In the genomic region with DNA sequence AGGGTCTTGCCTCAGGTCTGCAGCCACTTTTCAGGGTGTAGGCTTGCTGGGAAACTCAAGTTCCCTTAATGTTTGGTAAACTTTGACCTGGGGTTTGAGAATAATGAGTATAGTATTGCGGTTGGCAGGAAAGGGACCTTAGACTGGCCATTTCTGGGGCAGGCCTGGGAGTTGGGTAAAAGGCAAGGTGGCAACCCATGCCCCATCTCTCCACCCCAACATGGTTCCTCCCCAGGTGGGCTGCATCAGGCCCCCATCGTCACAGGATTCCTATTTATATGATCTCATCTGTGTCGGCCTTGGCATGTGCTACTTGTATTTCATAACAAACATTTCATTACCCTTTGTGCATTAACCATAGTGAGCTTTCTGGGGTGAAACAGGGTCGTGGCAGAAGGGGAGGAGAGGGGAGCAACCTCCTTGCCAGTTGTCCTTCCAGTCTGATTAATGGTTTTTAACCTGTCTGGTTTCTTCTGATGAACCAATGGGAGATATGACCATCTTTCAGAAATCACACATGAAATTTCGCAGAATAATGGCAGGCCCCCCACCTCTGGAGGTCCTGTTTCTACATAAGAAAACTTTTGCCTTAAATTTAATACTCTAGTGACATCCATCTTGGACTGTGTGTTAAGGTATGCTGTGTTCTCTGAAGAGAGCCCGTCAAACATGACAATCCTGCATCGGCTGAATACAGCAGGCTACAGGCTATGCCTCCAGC, we compare ENCODE assay signal across 8 mouse cellular contexts. TPM values are rescaled to one million over a fixed set of nuclear protein-coding genes. Genes with fewer than 3 reads are reported as not detected.
DNase-seq lines count a peak whose midpoint lies in the region; ATAC-seq and TF ChIP-seq lines count a peak whose summit lies in the region.

No protein-coding gene starts in this region.

- H3K4me2 ChIP-seq in heart, embryonic 13.5 days, result peak overlapping the region; percentile 72
- H3K4me2 ChIP-seq in limb, embryonic 13.5 days (replicated peaks), result peak overlapping the region; percentile 75
- H3K4me2 ChIP-seq in neural tube, embryonic 15.5 days, result peak overlapping the region; percentile 87

- peaks cover 22% of the 10 kb centered on the region for H3K4me1 ChIP-seq in liver, adult 2 months (ENCODE audit: control insufficient read depth, insufficient read depth, low read length)
- peaks cover 70% of the 10 kb centered on the region for H3K4me1 ChIP-seq in heart, embryonic 13.5 days
- peaks cover 73% of the 10 kb centered on the region for H3K4me1 ChIP-seq in limb, embryonic 13.5 days
- peaks cover 64% of the 10 kb centered on the region for H3K4me1 ChIP-seq in neural tube, embryonic 15.5 days

- peaks cover 3% of the 10 kb centered on the region; the same call in 1 of the 2 replicates for H3K36me3 ChIP-seq in liver, adult 2 months (ENCODE audit: control insufficient read depth, insufficient read depth, low read length)
- peaks cover 15% of the 10 kb centered on the region for H3K36me3 ChIP-seq in heart, embryonic 13.5 days
- no peaks in the 10 kb centered on the region for H3K36me3 ChIP-seq in limb, embryonic 13.5 days
- H3K36me3 ChIP-seq in neural tube, embryonic 15.5 days, result no peaks in the 10 kb centered on the region

- peak overlapping the region; percentile 69 for H3K9ac ChIP-seq in liver, adult 2 months (ENCODE audit: low read depth, low read length)
- peak overlapping the region; percentile 92 for H3K9ac ChIP-seq in heart, embryonic 13.5 days
- H3K9ac ChIP-seq in limb, embryonic 13.5 days, result peak overlapping the region; percentile 92
- H3K9ac ChIP-seq in neural tube, embryonic 15.5 days (replicated peaks), result 0 out of 2 replicates have a peak overlapping the region, but pooled peaks have one; percentile 29

- intact Hi-C loops in left cerebral cortex, postnatal 4 days (cut with DNase I), result no loop called here

- peak; percentile 63 for DNase-seq in liver, adult 2 months (ENCODE audit: extremely low read depth, low read depth, low spot score)
- DNase-seq in liver, result no peak
- no peak for DNase-seq in cerebellum, adult 8-10 months
- DNase-seq in left cerebral cortex, postnatal 4 days, result no peak
- no peak for DNase-seq in layer of hippocampus, postnatal 36 days

- no peak for ATAC-seq in heart, embryonic 13.5 days (ENCODE audit: extremely low read depth, insufficient number of reproducible peaks, low FRiP score, low TSS enrichment)
- no peak for ATAC-seq in limb, embryonic 13.5 days (ENCODE audit: low FRiP score, low read depth)
- ATAC-seq in neural tube, embryonic 15.5 days (ENCODE audit: low FRiP score), result no peak

- TF ChIP-seq CTCF in liver, adult 2 months (IDR thresholded peaks at IDR 0.05; ENCODE audit: low read depth, low read length), result no peak

- peak overlapping the region; percentile 95 for H3K27ac ChIP-seq in liver, adult 2 months (replicated peaks; ENCODE audit: insufficient read depth, low read depth, low read length)
- peak overlapping the region; percentile 98 for H3K27ac ChIP-seq in heart, embryonic 13.5 days (replicated peaks)
- peak overlapping the region; percentile 99 for H3K27ac ChIP-seq in limb, embryonic 13.5 days
- peak overlapping the region; percentile 88 for H3K27ac ChIP-seq in neural tube, embryonic 15.5 days (replicated peaks)

- no peaks in the 10 kb centered on the region for H3K9me3 ChIP-seq in heart, embryonic 13.5 days
- H3K9me3 ChIP-seq in limb, embryonic 13.5 days, result no peaks in the 10 kb centered on the region
- H3K9me3 ChIP-seq in neural tube, embryonic 15.5 days (replicated peaks), result no peaks in the 10 kb centered on the region

- no peaks in the 10 kb centered on the region for H3K27me3 ChIP-seq in liver, adult 2 months (ENCODE audit: control insufficient read depth, insufficient read depth, low read length)
- H3K27me3 ChIP-seq in heart, embryonic 13.5 days (replicated peaks), result peaks cover 9% of the 10 kb centered on the region
- H3K27me3 ChIP-seq in limb, embryonic 13.5 days, result no peaks in the 10 kb centered on the region
- H3K27me3 ChIP-seq in neural tube, embryonic 15.5 days (replicated peaks), result peaks cover 21% of the 10 kb centered on the region; the same call in 1 of the 2 replicates

- TF ChIP-seq POLR2A in liver, adult 2 months (IDR thresholded peaks at IDR 0.05; ENCODE audit: extremely low read depth, insufficient read depth, low read length), result 0 out of 2 replicates have a peak, but pooled peaks have one; percentile 16

- peaks cover 4% of the 10 kb centered on the region; the same call in 1 of the 2 replicates for H3K79me2 ChIP-seq in liver, adult 2 months (ENCODE audit: control insufficient read depth, insufficient read depth, low read length)

- peak overlapping the region; percentile 36 for H3K4me3 ChIP-seq in liver, adult 2 months (ENCODE audit: insufficient read depth, low read depth, low read length)
- peak overlapping the region; percentile 71 for H3K4me3 ChIP-seq in heart, embryonic 13.5 days
- peak overlapping the region; percentile 66 for H3K4me3 ChIP-seq in limb, embryonic 13.5 days
- peak overlapping the region; percentile 58 for H3K4me3 ChIP-seq in neural tube, embryonic 15.5 days (replicated peaks)

- WGBS in liver, adult 2 months, result 11% methylated on average over 7 of the region's 7 CpGs
- WGBS in heart, embryonic 13.5 days, result 35% methylated on average over 7 of the region's 7 CpGs
- WGBS in limb, embryonic 13.5 days, result 4% methylated on average over 7 of the region's 7 CpGs
- whole genome bisulfite sequencing in neural tube, embryonic 15.5 days, result 19% methylated on average over 7 of the region's 7 CpGs

RNA-seq across cellular contexts. Expression of a gene that starts 2.9 kb away (rescaled TPM):
- total RNA-seq in liver, adult 2 months (2014; rRNA removed), result 33.2 and 47.4 TPM in 2 replicates
- 181 and 274 TPM in 2 replicates for polyA plus RNA-seq in liver, adult 2 months (2012; rRNA removed)
- polyA plus RNA-seq in heart, embryonic 13.5 days (2015; fragmentation: Nextera tagmentation; extraction: Ambion mirVana), result 288 and 305 TPM in 2 replicates
- polyA plus RNA-seq in limb, embryonic 13.5 days (2015; fragmentation: Nextera tagmentation; extraction: Ambion mirVana), result 736 and 770 TPM in 2 replicates
- polyA plus RNA-seq in neural tube, embryonic 15.5 days (2015; fragmentation: Nextera tagmentation; extraction: Ambion mirVana), result 227 TPM in 2 replicates
- total RNA-seq in left cerebral cortex, postnatal 4 days (2021), result 10 to 100 TPM; 50.9 to 52.7 TPM
- total RNA-seq in layer of hippocampus, postnatal 36 days (2021), result 10 to 100 TPM; 35.4 to 42.4 TPM

RNA-seq across cellular contexts. Expression of a gene that starts 26.0 kb away (rescaled TPM):
- total RNA-seq in liver, adult 2 months (2014; rRNA removed), result 0.40 and 0.46 TPM in 2 replicates
- polyA plus RNA-seq in liver, adult 2 months (2012; rRNA removed), result 0.75 and 0.76 TPM in 2 replicates
- polyA plus RNA-seq in heart, embryonic 13.5 days (2015; fragmentation: Nextera tagmentation; extraction: Ambion mirVana), result 6.2 and 6.6 TPM in 2 replicates
- polyA plus RNA-seq in limb, embryonic 13.5 days (2015; fragmentation: Nextera tagmentation; extraction: Ambion mirVana), result 7.9 and 8.7 TPM in 2 replicates
- 2.1 and 4.4 TPM in 2 replicates for polyA plus RNA-seq in neural tube, embryonic 15.5 days (2015; fragmentation: Nextera tagmentation; extraction: Ambion mirVana)
- 1 to 10 TPM; 1.4 to 1.5 TPM for total RNA-seq in left cerebral cortex, postnatal 4 days (2021)
- total RNA-seq in layer of hippocampus, postnatal 36 days (2021), result under 1 TPM; 0.63 to 0.72 TPM

Comparison
In these comparisons a context has a peak if more than half of its experiments do, and no peak if none do; other contexts are left out.
1. H3K9ac ChIP-seq: peak in every context shown above with its lines; median percentile 92 in heart, embryonic 13.5 days; 92 in limb, embryonic 13.5 days; 69 in liver, adult 2 months; 29 in neural tube, embryonic 15.5 days.